ENCODE assay signal across 19 mouse cellular contexts in genomic region chr15:100265586-100266325, GRCm38 (mm10).
DNase-seq lines count a peak whose midpoint lies in the region.
"Had no signal": no experiment of that assay in that cellular context is flagged by ENCODE, and none has a peak within 500 bp of the region (broad histone marks: within the 10 kb centered on the region; RNA-seq: fewer than 3 reads in every experiment).

No protein-coding gene starts in this region.

- peak; percentile 81 for DNase-seq in heart, adult 11 months
- DNase-seq in heart, adult 9 months (ENCODE audit: low spot score in 2 of 2), result no peak
- DNase-seq in NIH3T3 (ENCODE audit: low read depth), result peak; percentile 73
- DNase-seq in induced T-regulatory cell, adult 2 months (ENCODE audit: low read depth), result peak; percentile 20
- DNase-seq in cerebellum, adult 18-20 months, result no peak
- DNase-seq in retina, embryonic 14.5 days (ENCODE audit: low spot score), result no peak
- no peak for DNase-seq in thymus, adult 18-20 months
- DNase-seq: adrenal gland, postnatal 10 days; adrenal gland, postnatal 36 days; B cell, adult 2 months; cerebellum, adult 2 months; cerebellum, adult 9-11 months; cerebellum, postnatal 25 days; forebrain, postnatal 0 days; gastrocnemius, adult 2 months; gastrocnemius, postnatal 14 days; heart, adult 18-20 months; heart, postnatal 14 days; heart, postnatal 4 days had no signal

Comparison
In these comparisons a context has a peak if more than half of its experiments do, and no peak if none do; other contexts are left out.
1. DNase-seq: peak in heart, adult 11 months (single experiment), NIH3T3 (single experiment) and induced T-regulatory cell, adult 2 months (single experiment); none in heart, adult 9 months (0 of 2), cerebellum, adult 18-20 months (0 of 2), retina, embryonic 14.5 days (single experiment) and thymus, adult 18-20 months (0 of 2).